ENCODE assay signal across 31 mouse cellular contexts in the genomic region with DNA sequence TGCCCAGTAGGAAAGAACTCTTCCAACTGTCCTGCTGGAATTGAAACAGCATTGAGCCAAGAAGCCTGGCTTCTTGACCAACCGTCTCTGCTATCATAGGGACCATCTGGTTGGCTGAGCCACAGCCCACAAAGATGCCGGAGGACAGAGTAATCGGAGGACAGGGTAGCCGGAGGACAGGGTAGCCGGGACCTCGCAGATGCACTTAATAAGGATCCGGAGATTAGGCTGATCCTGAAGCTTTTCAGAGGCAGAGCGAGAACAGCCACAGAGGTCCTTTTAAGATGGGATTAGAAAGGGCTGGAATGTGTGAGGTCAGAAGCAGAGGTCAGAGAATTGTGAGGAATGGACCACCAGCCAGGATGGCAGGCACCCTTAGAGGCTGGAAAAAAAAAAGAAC. TPM values are rescaled to one million over a fixed set of nuclear protein-coding genes. Genes with fewer than 3 reads are reported as not detected.
DNase-seq lines count a peak whose midpoint lies in the region; ATAC-seq and TF ChIP-seq lines count a peak whose summit lies in the region.
"Had no signal": no experiment of that assay in that cellular context is flagged by ENCODE, and none has a peak within 500 bp of the region (broad histone marks: within the 10 kb centered on the region; RNA-seq: fewer than 3 reads in every experiment).

No protein-coding gene starts in this region.

- no peaks in the 10 kb centered on the region for H3K9me3 ChIP-seq in midbrain, embryonic 11.5 days (ENCODE audit: control insufficient read depth, low read length)
- no peaks in the 10 kb centered on the region for H3K9me3 ChIP-seq in midbrain, embryonic 15.5 days
- H3K9me3 ChIP-seq: embryonic facial prominence, embryonic 12.5 days; forebrain, embryonic 15.5 days; heart, embryonic 10.5 days; heart, embryonic 15.5 days; hindbrain, embryonic 12.5 days; limb, embryonic 13.5 days had no signal

- intact Hi-C loops in left cerebral cortex, postnatal 25 days (cut with DNase I) = no loop called here
- intact Hi-C loops in gastrocnemius, adult 2 months (cut with DNase I) = no loop called here

- peaks cover 19% of the 10 kb centered on the region for H3K27me3 ChIP-seq in midbrain, embryonic 11.5 days (ENCODE audit: control insufficient read depth, insufficient read depth, low read length)
- no peaks in the 10 kb centered on the region for H3K27me3 ChIP-seq in midbrain, embryonic 15.5 days (replicated peaks)
- H3K27me3 ChIP-seq: embryonic facial prominence, embryonic 12.5 days; forebrain, embryonic 15.5 days; limb, embryonic 13.5 days had no signal

- H3K4me3 ChIP-seq in midbrain, embryonic 11.5 days (ENCODE audit: low read depth, low read length) = no peak overlapping the region
- H3K4me3 ChIP-seq in midbrain, embryonic 15.5 days = no peak overlapping the region
- no peak overlapping the region for H3K4me3 ChIP-seq in gastrocnemius, adult 2 months
- H3K4me3 ChIP-seq: embryonic facial prominence, embryonic 12.5 days; forebrain, embryonic 15.5 days; heart, embryonic 10.5 days; heart, embryonic 15.5 days; hindbrain, embryonic 12.5 days; limb, embryonic 13.5 days had no signal

- no peaks in the 10 kb centered on the region for H3K36me3 ChIP-seq in midbrain, embryonic 11.5 days (ENCODE audit: control insufficient read depth, insufficient read depth, low read length)
- no peaks in the 10 kb centered on the region for H3K36me3 ChIP-seq in midbrain, embryonic 15.5 days (replicated peaks)
- H3K36me3 ChIP-seq: embryonic facial prominence, embryonic 12.5 days; forebrain, embryonic 15.5 days; heart, embryonic 10.5 days; heart, embryonic 15.5 days; hindbrain, embryonic 12.5 days; limb, embryonic 13.5 days had no signal

- ATAC-seq in midbrain, embryonic 11.5 days (ENCODE audit: low FRiP score) = peak; percentile 74; the same call in 1 of the 2 replicates
- ATAC-seq in midbrain, embryonic 15.5 days (replicated peaks) = no peak
- ATAC-seq: forebrain, embryonic 15.5 days; intestine, embryonic 16.5 days had no signal

- peak; percentile 88 for DNase-seq in midbrain, embryonic 11.5 days (ENCODE audit: low spot score, missing footprints)
- peak; percentile 40 for DNase-seq in embryo, embryonic 11 days
- DNase-seq in retina, embryonic 14.5 days (ENCODE audit: low spot score) = peak; percentile 45
- DNase-seq in left cerebral cortex, postnatal 25 days (ENCODE audit: low spot score in 2 of 2) = no peak
- DNase-seq in gastrocnemius, adult 2 months = no peak
- DNase-seq in adrenal gland, postnatal 10 days = no peak
- DNase-seq: adrenal gland, postnatal 14 days; B cell, adult 2 months; cerebellum, adult 11-12 months; cerebellum, adult 9-11 months; gastrocnemius, postnatal 10 days; kidney, adult 8-10 months; kidney, postnatal 4 days; lung, postnatal 36 days; midbrain, embryonic 14.5 days; right cerebral cortex, postnatal 14 days had no signal

- H3K4me1 ChIP-seq in midbrain, embryonic 11.5 days (ENCODE audit: control insufficient read depth, insufficient read depth, low read length) = peaks cover 14% of the 10 kb centered on the region
- H3K4me1 ChIP-seq in midbrain, embryonic 15.5 days = no peaks in the 10 kb centered on the region
- H3K4me1 ChIP-seq: embryonic facial prominence, embryonic 12.5 days; hindbrain, embryonic 12.5 days had no signal

- no peak overlapping the region for H3K27ac ChIP-seq in midbrain, embryonic 11.5 days (ENCODE audit: low read depth, low read length)
- H3K27ac ChIP-seq in midbrain, embryonic 15.5 days = no peak overlapping the region
- no peak overlapping the region for H3K27ac ChIP-seq in gastrocnemius, adult 2 months
- H3K27ac ChIP-seq: embryonic facial prominence, embryonic 12.5 days; forebrain, embryonic 15.5 days; heart, embryonic 10.5 days; heart, embryonic 15.5 days; hindbrain, embryonic 12.5 days; kidney, postnatal 0 days; limb, embryonic 13.5 days had no signal

- WGBS in midbrain, embryonic 11.5 days = 4% methylated on average over 8 of the region's 8 CpGs
- 7% methylated on average over 8 of the region's 8 CpGs for WGBS in midbrain, embryonic 15.5 days

- H3K4me2 ChIP-seq in midbrain, embryonic 11.5 days = no peak overlapping the region
- H3K4me2 ChIP-seq in midbrain, embryonic 15.5 days = no peak overlapping the region
- H3K4me2 ChIP-seq: embryonic facial prominence, embryonic 12.5 days; forebrain, embryonic 15.5 days; heart, embryonic 15.5 days; hindbrain, embryonic 12.5 days; limb, embryonic 13.5 days; liver, embryonic 11.5 days had no signal

- TF ChIP-seq CTCF in gastrocnemius, adult 2 months (IDR thresholded peaks at IDR 0.05) = no peak

- no peak overlapping the region for H3K9ac ChIP-seq in midbrain, embryonic 11.5 days (ENCODE audit: low read length)
- no peak overlapping the region for H3K9ac ChIP-seq in midbrain, embryonic 15.5 days
- H3K9ac ChIP-seq: embryonic facial prominence, embryonic 12.5 days; forebrain, embryonic 15.5 days; heart, embryonic 15.5 days; hindbrain, embryonic 12.5 days; limb, embryonic 13.5 days had no signal

RNA-seq across cellular contexts. Expression of a gene that starts 2.3 kb away (rescaled TPM):
- 0.12 TPM in 1 of 2 replicates, not detected in the other for polyA plus RNA-seq in midbrain, embryonic 11.5 days (2014; fragmentation: Nextera tagmentation; extraction: Ambion mirVana)
- 0.19 TPM in 1 of 2 replicates, not detected in the other for polyA plus RNA-seq in midbrain, embryonic 15.5 days (2015; fragmentation: Nextera tagmentation; extraction: Ambion mirVana)
- not detected for total RNA-seq in left cerebral cortex, postnatal 25 days (2021)
- under 1 TPM in 1 of 2 experiments, not detected in 1; 0.28 TPM for total RNA-seq in gastrocnemius, adult 2 months (2021)
- total RNA-seq in adrenal gland, postnatal 10 days (2021) = not detected
- total RNA-seq: heart, postnatal 25 days; left cerebral cortex, postnatal 14 days; megakaryocyte, adult 5-6 weeks; neutrophil, adult 5-6 weeks had no signal
- polyA plus RNA-seq: embryonic facial prominence, embryonic 12.5 days; heart, embryonic 10.5 days; heart, embryonic 15.5 days; hindbrain, embryonic 12.5 days; limb, embryonic 13.5 days; lung, embryonic 16.5 days; midbrain, embryonic 14.5 days had no signal

RNA-seq across cellular contexts. Expression of a gene that starts 42.2 kb away (rescaled TPM):
- polyA plus RNA-seq in midbrain, embryonic 11.5 days (2014; fragmentation: Nextera tagmentation; extraction: Ambion mirVana) = 0.10 and 0.12 TPM in 2 replicates
- polyA plus RNA-seq in midbrain, embryonic 15.5 days (2015; fragmentation: Nextera tagmentation; extraction: Ambion mirVana) = 1.9 TPM in 2 replicates
- under 1 TPM; 0.21 to 0.41 TPM for total RNA-seq in left cerebral cortex, postnatal 25 days (2021)
- total RNA-seq in gastrocnemius, adult 2 months (2021) = under 1 TPM; 0.39 to 0.82 TPM
- total RNA-seq in adrenal gland, postnatal 10 days (2021) = 10 to 100 TPM in 1 of 2 experiments, 1 to 10 TPM in 1; 7.4 to 11.6 TPM
- total RNA-seq: megakaryocyte, adult 5-6 weeks; neutrophil, adult 5-6 weeks had no signal
- polyA plus RNA-seq: liver, embryonic 11.5 days had no signal

Comparison
In these comparisons a context has a peak if more than half of its experiments do, and no peak if none do; other contexts are left out.
1. DNase-seq: peak in midbrain, embryonic 11.5 days (single experiment), embryo, embryonic 11 days (single experiment) and retina, embryonic 14.5 days (single experiment); none in left cerebral cortex, postnatal 25 days (0 of 2), gastrocnemius, adult 2 months (single experiment) and adrenal gland, postnatal 10 days (single experiment).
2. RNA of a gene that starts 42.2 kb away (total RNA-seq): 7.4 to 11.6 TPM in adrenal gland, postnatal 10 days; 0.39 to 0.82 TPM in gastrocnemius, adult 2 months and 0.21 to 0.41 TPM in left cerebral cortex, postnatal 25 days; every median in the first group is over 4 times any median in the second.